Mouse (Mus musculus): ENCODE measurements around the gene Tenm2.

Tenm2 gene

DNA sequence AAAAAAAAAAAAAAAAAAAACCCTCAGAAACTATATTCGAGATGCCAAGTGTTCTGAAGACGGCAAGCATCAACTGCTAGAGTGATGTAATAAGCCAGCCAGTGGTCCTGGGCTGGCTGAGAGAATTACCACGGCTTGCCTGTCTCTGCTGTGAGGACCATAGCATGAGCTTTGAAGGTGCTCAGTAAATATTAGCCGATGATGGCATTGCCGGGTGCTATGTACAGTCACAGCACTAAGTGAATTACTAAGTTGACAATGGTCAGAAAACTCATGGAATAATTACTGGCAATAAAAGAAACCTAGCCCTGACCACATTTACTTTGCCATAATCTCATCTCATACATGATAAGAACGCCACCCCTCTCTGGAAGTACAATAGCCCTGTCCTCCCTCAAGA, 549.5 kb downstream of the Tenm2 start:
- no peak for DNase-seq

DNA sequence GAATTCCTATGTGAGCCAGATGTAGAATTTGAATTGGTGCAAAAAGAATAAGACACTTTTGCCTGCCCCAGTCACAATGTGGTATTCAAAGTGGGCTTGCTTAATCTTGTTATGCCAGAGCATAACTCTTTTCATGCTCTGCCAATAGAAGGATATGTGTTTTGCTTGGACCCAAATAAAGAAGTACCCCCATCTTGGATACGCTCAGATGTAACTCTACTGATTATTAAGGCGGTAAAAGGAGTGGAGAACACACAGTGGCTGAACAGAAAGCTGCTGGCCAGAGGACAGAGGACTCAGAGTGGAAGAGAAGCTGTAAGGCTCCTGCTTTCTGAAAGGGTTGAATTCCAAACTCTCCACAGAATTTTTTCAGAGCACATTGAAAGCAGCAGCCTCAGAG, 556.4 kb downstream of the Tenm2 start:
- no peak for DNase-seq

DNA sequence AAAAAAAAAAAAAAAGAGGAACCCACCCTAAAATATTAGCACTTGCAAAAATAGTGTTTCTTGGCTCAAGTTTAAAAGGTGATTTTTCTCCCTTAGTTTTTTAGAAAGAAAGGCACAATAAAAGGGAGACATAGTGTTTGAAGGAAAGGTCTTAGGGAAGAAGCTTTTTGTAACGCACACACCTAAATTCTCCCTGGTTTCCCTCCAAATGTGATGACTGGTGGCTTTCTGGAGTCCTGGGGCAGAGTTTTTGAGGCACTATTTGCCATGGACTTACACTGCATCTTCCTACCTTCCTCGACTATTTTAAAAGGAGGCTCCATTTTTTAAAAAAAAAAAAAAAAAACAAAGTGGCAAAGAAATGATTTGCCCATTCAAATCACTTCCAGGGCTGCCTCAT, 557.2 kb downstream of the Tenm2 start:
- no peak for DNase-seq

DNA sequence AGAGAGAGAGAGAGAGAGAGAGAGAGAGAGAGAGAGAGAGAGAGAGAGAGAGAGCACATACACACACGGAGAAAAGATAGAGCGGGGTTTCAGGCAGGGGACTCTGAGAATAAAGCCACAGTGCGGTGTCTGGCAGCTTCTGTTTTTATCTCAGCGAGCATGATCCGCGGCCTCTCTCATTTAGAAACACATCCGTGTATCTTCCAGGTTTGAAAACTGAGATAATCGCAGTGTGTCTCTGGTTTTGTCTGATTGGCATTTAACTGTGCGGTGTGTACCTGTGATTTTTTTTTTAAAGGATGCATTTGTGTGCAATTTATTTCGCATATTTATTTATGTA, 557.7 kb downstream of the Tenm2 start:
- DNase-seq = no peak

DNA sequence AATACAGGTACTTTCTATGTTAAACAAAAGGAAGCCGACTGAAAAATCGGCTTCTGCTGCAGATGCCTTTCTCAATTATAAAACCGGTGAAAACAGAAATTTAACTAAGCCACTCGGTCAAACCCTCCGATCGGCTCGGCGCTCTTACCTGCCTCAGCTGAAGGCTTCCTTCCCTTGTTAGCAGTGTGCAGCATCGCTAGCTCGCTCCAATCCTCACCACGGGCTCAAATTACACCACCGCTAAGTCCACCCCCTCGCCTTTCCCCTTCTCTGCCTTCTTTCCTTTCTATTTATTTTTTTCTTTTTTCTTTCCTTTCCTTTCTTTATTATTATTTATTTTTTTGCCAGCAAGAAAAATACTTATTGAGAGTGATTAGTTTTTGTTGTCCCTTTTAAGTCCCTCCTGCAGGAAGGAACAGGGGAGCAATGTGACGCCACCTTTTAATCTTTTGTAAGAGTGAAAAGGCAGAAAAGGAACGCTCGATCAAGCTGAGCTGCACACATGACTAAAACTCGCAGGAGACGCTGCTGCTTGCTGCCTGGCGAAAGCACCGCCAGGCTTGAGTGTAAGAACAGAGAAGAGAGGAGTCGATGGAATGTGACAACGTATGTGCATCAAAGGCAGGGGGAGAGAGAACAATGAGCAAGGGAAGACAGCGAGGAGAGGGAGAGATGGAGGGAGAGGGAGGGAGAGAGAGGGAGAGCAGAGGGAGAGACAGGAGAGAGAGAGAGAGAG, 558.3 kb downstream of the Tenm2 start:
- no peak for DNase-seq

DNA sequence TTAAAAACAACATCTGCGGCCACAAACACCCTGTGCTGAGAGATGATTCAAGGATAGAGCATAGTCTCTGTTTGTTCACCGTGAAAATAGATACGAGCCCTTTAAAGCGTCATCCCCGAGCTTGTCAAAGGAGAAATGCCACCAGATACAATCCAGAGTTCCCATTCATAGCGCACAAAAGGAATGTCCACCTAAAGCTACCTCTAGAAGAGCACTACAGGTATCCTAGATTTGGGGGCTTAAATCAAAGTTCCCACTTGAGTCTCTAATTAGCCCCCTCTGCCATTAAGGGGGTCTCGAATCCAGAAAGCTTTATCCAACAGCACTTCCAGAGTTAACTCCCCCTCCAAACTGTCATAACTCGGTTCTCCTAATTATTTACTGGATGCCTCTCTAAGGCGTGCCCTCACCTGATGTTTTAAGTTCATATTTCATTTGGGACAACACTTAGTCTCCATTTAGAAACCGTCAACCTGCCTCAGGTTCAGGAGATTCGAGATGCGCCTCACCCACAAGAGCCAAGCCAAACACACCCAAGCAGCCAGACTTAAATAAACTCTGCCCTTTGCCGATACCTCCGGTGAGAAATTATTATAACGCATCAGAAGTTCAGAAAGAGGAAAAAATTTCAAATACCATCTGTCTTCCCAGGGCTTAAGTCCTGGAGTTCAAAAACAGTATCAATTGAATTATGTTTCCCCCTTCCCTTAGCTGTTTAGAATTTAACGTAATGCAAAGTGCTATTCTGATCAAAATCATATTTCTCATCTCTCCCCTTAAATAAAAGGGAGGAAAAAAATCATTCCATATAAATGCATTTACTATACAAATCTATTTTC, 559.1 kb downstream of the Tenm2 start:
- no peak for DNase-seq

DNA sequence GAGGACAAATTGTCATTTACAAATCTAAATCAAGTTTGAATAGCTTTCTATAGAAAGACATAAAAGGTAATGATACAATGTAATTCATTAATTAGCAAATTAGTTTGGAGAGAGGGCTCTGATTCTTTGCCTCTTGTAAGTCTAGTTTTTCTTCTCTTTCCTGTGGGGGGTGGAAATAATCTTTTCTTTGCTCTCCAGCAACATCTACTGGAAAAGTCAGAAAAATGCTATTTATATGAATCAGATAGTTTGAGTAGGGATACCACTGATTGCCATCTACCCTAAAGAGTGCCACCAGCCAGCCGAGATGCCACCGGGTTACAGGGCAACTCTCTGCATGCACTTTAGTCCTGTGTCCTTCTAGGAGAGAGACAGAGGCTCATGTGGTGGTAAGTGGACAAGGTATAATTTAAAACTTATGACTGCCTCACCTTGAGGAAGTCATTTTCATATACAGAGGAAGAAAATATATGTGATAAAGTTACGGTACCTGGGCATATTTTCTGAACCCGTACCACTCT, 560.8 kb downstream of the Tenm2 start:
- DNase-seq = no peak

DNA sequence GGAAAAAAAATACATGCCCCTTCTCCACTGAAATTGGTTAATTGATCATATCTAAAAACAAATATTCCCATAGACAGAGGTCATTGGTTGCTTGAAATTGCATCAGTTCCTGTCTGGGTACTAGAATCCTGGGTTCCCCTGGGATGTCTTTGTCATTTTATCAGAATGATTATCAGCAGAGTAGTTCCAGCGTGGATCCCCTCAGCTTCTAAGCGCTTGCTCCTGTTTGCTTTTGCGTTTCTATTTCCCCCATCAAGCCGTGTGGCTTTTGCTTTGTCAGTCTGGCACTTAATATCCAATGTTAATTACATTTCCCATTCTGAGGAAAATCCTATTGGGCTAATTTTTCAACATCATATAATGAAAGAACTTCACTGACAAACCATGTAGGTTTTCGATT, 561.6 kb downstream of the Tenm2 start:
- DNase-seq = no peak

DNA sequence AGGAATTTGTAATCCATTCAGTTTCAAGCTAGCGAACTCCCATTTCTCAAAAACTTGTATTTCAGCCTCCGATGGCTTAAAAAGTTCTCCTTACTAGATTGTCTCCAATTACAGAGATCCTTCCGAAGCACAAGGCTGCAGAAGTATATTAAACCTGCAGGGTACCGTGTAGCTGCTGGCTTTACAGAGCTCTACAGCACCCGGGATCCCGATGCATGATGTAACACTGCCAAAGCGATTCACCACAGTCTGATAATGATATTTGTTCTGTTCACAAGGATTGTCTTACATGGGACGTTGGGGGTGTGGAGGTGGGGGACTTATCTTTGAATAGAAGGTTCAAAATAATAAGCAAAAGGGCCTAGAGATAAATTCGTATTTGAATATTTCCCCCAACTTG, 564.6 kb downstream of the Tenm2 start:
- no peak for DNase-seq

DNA sequence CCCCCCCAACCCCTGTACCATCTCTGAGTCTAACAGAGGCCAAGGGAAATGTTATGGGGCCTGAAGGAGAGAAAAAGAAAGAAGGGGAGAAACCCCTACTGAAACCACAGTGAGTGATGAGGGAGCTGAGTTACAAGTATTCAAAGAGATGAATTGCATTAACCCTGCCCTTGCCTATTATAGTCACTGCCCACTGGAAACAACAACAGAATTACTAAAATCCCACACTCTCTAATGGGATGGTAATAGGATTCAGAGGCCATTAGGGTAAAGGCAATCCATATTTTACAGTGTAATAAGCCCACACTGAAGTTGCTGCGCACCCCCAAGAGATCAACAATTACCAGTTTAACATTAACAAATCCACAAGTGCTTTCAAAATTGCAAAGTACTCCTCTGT, 571.7 kb downstream of the Tenm2 start:
- no peak for DNase-seq

DNA sequence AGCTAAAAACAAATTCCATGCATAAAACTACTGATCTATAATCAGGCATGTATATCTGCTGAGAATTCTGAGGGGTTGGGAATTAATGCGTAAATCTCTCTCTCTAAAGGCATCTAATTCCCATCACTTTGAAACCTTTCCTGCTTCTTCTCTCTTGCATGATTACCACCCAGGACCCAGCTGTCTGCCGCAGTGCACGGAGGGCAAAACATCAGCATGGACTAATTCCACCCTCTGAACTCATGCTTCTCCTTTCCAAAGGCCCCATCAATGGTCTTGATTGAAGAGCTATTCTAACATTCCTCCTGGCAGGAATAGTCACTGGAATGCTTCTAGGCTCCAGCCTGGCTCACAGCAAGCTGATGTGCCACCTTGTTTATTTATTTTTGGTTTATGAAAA, 572.2 kb downstream of the Tenm2 start:
- no peak for DNase-seq

DNA sequence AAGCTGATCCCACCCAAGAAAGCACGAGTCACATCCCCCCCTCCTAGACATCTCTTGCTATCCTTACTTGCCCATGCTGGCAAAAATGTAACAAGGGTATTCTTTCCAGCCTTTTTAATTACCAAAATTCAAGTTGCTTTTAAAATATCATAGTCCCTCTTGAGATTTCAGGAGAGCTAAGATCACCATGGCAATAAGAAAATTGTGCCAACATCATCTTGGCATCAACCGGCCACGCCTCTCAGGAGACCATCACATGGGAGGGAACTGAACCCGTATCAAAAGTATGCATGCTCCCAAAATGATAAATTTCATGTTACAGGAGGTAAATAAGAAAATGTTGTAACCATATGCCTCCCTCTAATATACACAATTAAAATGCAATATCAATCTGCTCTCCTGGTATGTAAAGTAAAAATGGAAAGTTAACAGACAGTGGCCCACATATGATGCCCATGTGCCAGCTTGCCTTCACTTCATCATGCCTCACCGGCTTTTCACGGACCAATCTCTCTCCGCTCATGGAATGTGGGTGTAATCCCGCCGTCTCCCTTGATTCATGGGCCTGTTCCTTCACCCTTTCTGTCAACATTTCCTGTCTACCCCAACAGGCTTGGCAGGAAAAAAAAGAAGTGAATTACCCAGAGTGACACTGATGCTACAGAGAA, 582.0 kb downstream of the Tenm2 start:
- DNase-seq = no peak

DNA sequence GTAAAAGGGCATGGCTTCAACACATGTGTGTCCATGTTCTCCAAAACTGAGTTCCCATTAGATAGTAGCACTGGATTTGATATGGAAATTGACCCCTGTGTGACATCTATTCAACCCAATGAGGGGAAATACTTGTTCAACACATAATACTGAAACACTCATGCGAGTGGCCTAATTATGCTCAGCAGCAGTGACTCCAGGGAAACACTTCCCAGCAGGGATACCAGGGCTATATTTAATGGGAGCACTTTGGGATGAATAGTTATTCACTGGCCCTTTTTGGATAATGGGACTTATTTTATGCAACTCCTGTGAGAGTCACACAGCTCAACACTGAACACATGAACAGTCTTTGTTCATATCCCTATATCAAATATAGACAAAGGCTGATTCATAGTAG, 588.6 kb downstream of the Tenm2 start:
- no peak for DNase-seq

DNA sequence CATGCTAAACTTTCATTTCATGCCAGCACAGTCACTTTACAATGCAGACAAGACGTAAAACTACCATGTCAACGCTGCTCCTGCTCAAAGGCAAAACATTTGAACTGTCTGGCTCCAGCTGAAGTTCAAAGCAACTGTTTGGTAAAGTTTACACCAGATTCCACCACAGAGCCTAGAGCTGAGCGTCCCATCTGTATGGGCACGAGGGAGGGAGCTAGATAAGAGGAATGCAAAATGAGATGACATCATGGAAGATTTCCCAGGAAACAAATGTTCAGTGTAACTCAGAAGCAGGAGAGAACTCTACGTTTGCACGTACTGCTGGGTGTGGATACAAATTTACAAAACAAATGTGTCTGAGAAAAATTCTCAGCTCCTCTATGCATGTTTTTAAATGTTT, 600.7 kb downstream of the Tenm2 start:
- no peak for DNase-seq

DNA sequence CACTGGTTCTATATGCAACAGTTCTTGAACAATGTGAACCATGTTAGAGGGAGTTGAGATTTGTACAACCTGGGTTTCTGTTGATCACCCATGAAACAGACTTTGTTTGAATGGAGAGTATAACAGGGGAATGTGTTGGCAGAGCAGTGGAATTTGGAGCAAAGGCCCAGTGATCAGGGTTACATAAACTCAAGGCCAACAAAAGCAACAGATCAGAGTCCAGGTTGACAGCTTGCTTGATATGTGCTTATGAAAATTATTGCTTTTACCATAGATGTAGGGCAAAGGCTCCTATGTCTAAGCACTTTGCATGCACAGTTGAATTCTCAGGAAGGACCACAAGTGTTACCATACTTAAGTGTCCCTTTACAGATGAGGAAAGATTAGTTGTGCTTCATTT, 603.6 kb downstream of the Tenm2 start:
- DNase-seq = no peak

DNA sequence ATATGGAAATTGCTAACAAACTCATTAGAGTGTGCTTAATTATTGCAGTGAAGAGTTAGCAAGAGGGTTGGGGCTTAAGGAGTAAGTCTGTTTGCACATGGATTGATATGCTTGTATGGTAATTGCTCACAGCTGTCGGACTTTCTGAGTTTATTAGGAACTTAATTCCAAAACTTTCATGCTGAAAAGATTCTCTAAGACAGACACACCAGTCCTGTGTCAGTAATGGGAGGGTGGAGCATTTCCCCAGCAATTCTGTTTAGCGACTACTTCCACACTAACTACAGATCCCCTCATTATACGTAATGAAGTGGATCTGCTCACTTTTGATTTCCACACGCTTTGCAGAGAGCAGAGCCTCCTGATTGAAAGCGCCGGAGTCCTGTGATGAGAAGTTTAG, 622.0 kb downstream of the Tenm2 start:
- no peak for DNase-seq

DNA sequence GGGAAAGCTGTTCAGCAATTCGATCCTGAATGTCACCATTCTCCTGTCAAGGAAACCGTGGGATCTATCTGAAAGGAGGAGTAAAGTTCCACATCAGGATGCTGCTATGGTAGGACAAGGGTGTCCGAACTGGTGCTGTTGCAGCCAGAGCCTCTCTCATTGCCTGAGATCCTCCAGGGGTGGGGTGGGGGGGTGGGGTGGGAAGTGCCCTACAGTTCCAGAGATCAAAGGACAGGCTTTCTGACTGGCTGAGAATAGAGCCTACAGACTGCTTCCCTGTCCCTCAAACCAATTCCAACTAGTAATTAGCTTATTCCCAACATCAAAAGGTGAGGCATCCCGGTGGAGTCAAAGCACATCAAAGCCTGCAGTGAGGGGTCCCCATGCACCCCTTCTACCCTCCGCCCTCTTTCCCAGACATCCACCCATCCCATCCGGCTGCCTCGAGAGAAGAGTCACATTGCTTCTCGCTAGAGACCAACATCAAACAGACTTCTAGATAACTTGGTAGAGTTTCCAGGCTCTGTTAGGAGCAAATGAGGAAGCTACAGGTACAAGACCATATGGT, 630.9 kb downstream of the Tenm2 start:
- DNase-seq = no peak

DNA sequence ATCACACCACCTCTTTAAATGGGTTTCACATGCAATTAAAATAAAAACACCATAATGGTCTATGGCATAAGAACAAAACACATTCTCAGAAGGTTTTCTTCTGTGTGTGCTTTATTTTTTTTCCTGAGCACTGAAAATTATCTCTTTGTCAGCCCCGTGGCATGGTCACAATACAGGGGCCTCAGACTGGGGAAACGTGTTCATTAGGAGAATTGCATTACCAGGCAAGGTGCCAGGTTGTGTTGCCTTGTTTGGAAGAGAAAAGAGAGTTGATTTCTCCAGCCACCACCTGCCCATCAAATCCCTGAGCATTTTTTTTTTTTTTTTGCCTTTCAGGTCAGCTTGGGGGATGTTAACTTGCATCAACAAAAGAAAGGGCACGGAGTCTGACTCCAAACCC, 631.5 kb downstream of the Tenm2 start:
- DNase-seq = no peak

DNA sequence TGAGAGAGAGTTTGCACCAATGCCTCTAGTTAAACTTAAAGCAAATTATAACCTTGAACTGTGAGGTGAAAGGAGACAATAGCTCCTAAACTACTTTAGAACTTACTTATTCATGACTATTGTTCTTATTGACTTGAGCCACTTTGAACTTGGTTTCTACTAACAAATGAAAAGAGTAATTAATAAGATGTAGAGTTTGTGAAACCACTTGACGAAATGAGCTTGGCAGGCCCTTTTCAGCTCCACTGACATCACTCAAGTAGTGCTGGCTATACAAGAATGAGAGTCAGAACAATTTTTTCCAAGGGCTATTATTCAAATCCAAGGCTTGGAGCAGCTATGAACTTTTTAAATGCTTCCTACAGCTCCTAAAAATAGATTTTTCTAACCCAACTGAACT, 643.3 kb downstream of the Tenm2 start:
- no peak for DNase-seq

DNA sequence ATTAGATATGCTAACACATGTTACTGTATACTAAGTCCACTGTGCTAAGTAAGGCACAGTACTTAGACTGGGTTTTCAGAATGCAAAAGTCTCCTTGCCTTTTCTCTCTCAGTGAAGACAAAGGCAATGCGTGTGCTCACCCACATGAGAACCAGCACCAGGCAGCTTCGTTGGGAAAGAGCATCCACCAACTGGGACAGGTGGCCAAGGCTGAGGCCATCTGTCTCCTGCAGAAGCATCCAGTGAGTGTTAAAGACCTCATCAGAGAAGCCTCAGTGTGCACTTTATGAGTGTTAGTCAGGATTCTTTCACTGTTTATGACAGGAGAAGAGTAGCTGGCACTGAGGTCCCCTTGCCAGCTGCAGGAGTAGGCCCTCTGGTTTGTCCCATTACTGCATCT, 669.6 kb downstream of the Tenm2 start:
- no peak for DNase-seq

DNA sequence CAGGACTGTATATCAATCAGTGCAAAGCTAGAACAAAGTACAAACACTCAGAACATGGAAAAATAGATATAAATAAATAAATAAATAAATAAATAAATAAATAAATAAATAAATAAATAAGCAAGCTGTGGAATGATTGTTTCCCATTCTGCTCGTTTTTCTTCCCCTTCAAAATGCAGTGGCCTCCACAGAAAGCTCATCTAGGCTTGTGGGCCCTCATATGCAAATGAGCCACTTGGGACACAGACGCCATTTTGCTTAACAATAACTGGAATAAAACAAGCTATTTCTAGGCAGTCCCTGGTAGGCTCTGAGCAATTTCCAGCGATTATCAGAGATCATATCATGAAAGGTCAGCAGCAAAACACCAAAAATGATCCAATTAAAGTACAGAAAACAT, 672.9 kb downstream of the Tenm2 start:
- no peak for DNase-seq

DNA sequence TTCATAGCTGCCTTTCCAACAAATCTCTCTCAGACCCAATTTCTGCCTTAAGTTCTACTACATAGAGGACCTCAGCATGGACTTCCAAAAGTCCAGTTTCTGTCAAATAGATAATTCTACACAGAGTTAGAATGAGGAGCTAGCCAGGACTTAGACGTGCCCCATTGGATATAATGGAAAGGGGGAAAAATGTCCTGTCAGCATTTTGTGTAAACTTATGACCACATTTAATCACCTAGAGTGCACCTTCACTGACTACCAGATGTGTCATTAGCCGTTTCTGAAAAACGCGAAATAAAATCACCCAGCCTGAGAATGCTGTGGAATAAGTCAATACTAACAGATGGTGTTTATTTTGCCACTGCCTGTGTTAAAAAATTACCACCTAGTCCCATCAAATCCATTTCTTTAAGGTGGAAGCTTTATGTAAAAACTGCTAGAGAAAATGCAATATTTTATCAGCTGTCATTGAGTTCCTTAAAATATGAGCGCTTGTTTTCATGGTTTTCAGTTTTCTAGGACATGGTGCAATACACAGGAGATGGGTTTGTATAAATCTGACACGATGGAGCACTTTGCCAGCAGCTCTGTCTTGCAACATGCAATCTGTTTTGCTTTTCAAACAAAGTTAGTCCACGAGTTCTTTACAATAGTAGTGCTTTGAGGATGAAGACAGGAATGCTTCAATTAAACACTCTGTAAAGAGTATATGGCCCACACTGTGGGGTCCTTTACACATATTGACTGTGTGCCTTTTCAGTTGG, 674.8 kb downstream of the Tenm2 start:
- DNase-seq = no peak

DNA sequence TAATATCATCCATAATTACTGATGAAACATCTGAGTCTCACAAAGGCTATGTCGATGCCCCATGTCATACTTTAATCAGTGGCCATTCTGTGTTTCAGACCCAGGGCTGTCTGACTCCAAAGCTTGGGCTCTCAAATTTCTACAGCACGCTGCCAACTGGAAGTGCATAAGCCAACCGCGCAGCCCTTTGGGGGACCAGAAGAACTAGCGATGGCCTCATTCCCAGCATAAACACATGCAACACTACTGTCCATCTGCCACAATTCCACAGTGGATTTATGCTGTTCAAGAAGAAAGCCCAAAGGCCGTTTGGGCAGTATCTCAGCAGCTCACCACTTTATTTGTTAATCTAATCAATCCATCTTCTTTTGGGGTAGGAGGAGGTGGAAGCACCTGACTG, 678.4 kb downstream of the Tenm2 start:
- no peak for DNase-seq

All from lung, postnatal 36 days (tissue).